Mouse (Mus musculus) lung, adult 2 months (tissue): ENCODE results near the gene Spast.

ENCODE experiments used
- CTCF ChIP-seq: fragments of 200-500 bp; IDR thresholded peaks from 2 replicates; pipeline ENCODE4 v1.5.1; 2011; ENCODE audit warnings: mild to moderate bottlenecking, low read length, control low read depth; ENCODE audit not compliant: insufficient read depth
- POLR2A ChIP-seq: fragments of 200-500 bp; IDR thresholded peaks from 2 replicates; pipeline ENCODE4 v1.6.1; 2011; ENCODE audit warnings: low read depth, mild to moderate bottlenecking, control low read depth, low read length, borderline replicate concordance; ENCODE audit errors: extremely low read depth

DNA sequence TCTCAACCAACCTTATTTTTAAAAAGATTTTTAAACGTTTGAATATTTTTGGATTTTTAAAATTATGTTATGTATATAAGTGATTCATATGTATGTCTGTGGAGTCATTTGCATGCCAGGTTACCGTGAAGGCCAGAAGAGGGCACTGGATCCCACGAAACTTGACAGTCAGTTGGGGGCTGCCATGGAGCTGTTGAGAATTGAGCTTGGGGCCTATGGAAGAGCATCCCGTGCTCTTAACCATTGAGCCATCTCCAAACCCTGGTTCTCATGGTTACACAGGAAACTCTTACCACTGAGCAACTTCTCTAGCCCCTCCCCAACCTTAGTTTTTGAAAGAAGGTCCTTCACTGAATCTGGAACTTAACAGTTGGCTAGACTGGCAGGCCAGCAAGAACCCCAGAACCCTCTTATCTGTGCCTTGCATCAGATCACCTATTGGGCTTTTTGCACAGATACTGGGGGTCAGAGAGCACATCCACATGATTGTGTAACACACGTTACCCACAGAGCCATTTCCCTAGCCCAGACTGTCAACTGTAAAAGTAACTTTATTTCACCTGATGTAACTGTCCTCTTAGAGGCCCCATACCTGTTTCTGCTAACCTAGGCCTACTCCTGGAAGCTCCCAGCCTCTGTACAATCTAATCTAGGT, 16.3 kb upstream of the Spast start:
- TF ChIP-seq CTCF (peak; percentile 38; the same call in 1 of the 2 replicates), POLR2A (no peak)
